Mouse (Mus musculus) skeletal muscle tissue, adult 2 months (tissue): ENCODE measurements around the gene Gm28710.

Experiments
- DNase-seq: peaks from one replicate; pipeline ENCODE4 v3.0.0-alpha.2; 2012; ENCODE audit warnings: low read depth, low spot score

The Gm28710 gene

DNA sequence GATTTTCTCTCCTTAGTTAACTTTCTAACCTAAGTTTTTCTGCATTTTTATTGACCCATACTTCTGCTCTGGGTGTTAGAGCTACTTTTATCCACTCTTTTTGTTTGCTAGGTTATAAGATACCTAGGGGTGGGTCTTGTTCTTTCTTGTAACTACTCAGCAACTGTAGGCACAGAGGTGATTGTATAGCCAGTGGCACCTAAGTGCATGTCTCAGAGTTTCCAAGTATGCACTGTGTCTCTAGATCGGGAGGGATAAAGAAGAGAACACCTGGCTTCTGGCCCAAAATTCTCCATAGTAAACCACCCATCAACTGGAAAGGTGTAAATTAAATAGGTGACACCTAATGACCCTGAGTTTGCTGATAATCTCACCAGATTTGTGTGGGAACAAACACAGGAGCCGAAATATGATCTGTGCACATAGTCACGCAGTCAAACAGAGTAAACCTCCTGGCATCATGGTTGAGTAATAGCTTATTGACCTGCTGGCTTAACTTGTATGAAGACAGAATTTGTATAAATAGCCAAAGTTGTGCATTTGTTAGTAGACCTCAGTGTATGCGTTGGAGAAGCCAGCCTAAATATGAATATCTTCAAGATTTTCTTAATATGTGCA lies at the start of gene Gm28710:
TSS of gene Gm28710 (plus strand) at position 568 of the 618 bp plus-strand sequence.
- DNase-seq, result no peak

GRCm38 (mm10) chr5:16777176-16777575 lies 14.4 kb upstream of the Gm28710 start:
- no peak for DNase-seq

DNA sequence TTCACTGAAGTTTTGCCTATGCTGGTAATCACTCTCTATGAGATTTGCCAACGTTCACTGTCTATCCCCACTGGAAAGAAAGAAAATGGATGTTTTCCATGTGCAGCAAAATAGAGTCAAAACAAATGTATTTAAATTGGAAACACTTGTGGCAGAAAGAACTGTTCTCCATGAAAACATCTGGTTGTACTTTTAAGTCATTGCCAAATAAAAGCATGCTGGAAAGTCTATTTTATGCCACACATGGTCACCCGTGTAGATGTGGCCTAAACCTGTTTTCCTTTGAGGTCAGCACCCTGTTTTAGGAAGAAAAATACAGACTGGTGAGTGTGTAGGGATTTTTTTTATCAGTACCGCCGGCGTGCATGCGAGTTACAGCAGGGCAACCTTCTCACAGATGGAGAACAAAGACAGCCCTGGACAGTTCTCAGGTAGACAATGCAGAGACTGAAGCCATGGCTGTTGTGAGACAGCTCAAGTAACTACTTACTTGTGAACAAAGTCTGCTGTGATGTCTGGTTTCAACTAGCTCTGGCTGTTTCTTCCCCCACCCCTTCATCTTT lies 12.9 kb upstream of the Gm28710 start:
- no peak for DNase-seq

GRCm38 (mm10) chr5:16785627-16786026 lies 6.0 kb upstream of the Gm28710 start:
- no peak for DNase-seq

GRCm38 (mm10) chr5:16794972-16795371 lies 3.4 kb downstream of the Gm28710 start:
- DNase-seq, result peak; percentile 27

DNA sequence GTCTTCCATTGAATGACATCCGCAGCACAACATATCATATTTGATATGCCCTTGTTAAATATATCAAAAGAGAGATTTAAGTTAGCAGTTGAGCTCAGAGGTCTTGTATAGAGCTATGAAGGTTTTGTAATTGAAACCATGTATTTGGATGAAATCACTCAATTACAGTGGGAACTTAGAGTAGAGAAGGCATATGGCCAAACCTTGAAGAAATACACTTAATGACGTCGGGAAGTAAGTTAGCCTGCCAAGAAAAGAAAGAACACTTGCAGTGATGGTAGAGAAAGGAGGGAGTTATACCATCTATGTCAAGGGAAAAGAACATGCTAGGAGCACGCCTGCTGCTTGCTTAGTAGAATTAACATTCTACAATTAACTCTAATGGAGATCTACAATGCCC lies 11.1 kb downstream of the Gm28710 start:
- no peak for DNase-seq

DNA sequence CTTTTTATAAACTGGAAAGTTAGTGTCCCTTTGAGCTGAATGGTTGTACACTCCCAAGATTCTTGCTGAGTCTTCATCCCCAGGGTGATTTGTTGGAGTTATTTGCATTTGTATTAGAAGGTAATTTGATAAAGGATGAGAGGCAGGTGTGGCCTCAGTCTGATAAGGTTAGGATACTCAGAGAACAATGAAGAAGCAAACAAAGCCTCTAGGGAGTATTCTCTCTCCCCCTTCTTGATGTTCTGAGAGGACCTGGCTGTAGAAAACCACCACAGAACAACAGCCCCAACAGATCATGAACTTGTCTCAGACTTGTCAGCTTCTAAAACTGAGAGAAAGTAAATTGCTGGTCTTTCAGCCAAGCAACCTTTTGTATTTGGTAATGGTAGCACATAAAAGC lies 47.4 kb downstream of the Gm28710 start:
- no peak for DNase-seq

GRCm38 (mm10) chr5:16869309-16869915 lies 77.8 kb downstream of the Gm28710 start:
- peak; percentile 7 for DNase-seq

- no peak for DNase-seq
These were observed 102.6 kb downstream of the Gm28710 start for GRCm38 (mm10) chr5:16894161-16894560.

DNA sequence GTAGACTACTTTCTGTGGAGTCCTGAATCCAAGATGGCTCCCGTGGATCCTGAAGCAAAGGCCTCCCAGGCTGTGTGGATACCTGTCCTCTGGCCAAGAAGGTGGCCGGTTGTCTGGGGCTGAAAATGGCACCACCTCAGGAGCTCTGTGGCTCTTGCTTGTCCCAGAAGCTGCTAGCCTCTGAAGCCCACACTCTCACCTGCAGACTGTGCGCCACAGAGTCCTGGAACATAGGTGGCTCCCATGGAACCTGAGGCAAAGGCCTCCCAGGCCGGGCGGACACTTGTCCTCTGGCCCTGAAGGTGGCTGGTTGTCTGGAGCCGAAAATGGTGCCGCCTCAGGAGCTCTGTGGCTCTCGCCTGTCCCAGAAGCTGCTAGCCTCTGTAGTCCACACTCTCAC lies 128.2 kb downstream of the Gm28710 start:
- no peak for DNase-seq

DNA sequence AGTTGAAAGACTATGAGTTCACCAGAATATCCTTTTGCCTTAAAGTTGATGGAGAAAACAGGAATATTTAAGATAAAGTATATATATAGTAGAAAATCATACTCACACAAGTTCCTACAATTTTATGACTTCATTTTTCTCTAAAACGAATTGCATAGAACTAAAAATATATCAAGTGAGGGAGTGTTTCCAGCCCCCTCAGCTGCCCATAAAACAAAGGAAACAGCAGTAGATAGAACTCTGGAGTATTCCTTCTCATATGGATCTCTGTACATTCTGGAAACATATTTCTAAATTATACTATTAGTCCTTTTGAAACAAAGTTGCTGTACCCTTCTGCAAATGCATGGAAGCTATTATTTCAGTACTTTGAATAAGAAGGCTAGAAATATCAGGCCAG lies 130.9 kb downstream of the Gm28710 start:
- DNase-seq, result no peak
